Mouse (Mus musculus) liver, embryonic 13.5 days (tissue): ENCODE results near the gene Hspb8. TPM values are rescaled to one million over a fixed set of nuclear protein-coding genes. Genes with fewer than 3 reads are reported as not detected.
"Not testable (repeated sequence)": the region's sequence is repeated elsewhere in the genome, so short reads cannot be mapped to it uniquely, and the experiment has no call there.

Experiments used
- ATAC-seq: fragments of 200-750 bp; cut with Nextera tagmentation; 2 replicates; pipeline ENCODE4 v1.8.0; 2017; ENCODE audit warnings: low read depth, mild to moderate bottlenecking, moderate number of reproducible peaks, moderate library complexity
- DNase-seq: peaks from one replicate; pipeline ENCODE4 v3.0.0; 2022
- H3K27ac ChIP-seq: fragments of 300-500 bp; sonication (generic); 2 replicates; pipeline ENCODE4 v1.5.1; 2015; ENCODE audit warnings: moderate library complexity, mild to moderate bottlenecking, inconsistent platforms
- H3K27me3 ChIP-seq: fragments of 300-500 bp; sonication (generic); 2 replicates; pipeline ENCODE4 v1.6.1; 2015; ENCODE audit warnings: mild to moderate bottlenecking, inconsistent platforms
- H3K36me3 ChIP-seq: fragments of 300-500 bp; sonication (generic); 2 replicates; pipeline ENCODE4 v1.6.1; 2015; ENCODE audit warnings: mild to moderate bottlenecking, inconsistent platforms
- H3K4me1 ChIP-seq: fragments of 300-500 bp; sonication (generic); replicated peaks from 2 replicates; pipeline ENCODE4 v1.6.1; 2015; ENCODE audit warnings: inconsistent platforms
- H3K4me2 ChIP-seq: fragments of 300-500 bp; sonication (generic); 2 replicates; pipeline ENCODE4 v1.6.1; 2015; ENCODE audit warnings: inconsistent platforms, mild to moderate bottlenecking, moderate library complexity
- H3K4me3 ChIP-seq: fragments of 300-500 bp; sonication (generic); replicated peaks from 2 replicates; pipeline ENCODE4 v1.5.1; 2015; ENCODE audit warnings: mild to moderate bottlenecking, inconsistent platforms
- H3K9ac ChIP-seq: fragments of 300-500 bp; sonication (generic); 2 replicates; pipeline ENCODE4 v1.6.1; 2015; ENCODE audit warnings: mild to moderate bottlenecking, inconsistent platforms
- H3K9me3 ChIP-seq: fragments of 300-500 bp; sonication (generic); replicated peaks from 2 replicates; pipeline ENCODE4 v1.6.1; 2016; ENCODE audit warnings: inconsistent platforms
- WGBS: fragments of 180-500 bp; shearing (Covaris S2); methylation state at CpG from one replicate; pipeline ENCODE4 v1.1.7; 2015; ENCODE audit not compliant: insufficient replicate concordance; 5-methylcytosine and 5-hydroxymethylcytosine counted together
- polyA plus RNA-seq: library from polyadenylated mRNA; unstranded; fragments of >200 nt; fragmentation: Nextera tagmentation; extraction: Ambion mirVana; gene quantifications from 2 replicates; pipeline ENCODE4 v1.2.1, GENCODE M21; 2015

Gene Hspb8
- polyA plus RNA-seq, 1 experiment from 2014 or later: 1.1 TPM

DNA sequence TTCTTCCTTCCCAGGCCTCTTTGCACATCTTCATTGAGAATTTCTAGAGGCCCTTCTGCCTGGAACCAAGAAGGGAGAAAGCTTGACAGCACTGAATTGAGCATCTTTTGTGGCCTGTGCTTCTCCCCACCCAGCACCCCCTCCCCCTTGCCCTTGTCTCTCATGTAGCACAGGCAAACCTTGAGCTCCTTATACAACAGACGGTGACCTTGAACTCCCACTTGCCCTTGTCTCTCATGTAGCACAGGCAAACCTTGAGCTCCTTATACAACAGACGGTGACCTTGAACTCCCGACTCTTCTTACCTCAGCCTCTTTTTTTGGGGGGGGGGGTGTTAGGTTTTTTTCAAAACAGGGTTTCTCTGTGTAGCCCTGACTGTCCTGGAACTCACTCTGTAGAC, 3.0 kb upstream of the Hspb8 start:
- not testable (repeated sequence) for H3K4me2 ChIP-seq, H3K9ac ChIP-seq, H3K9me3 ChIP-seq, H3K36me3 ChIP-seq, H3K27me3 ChIP-seq, ATAC-seq, H3K4me3 ChIP-seq, DNase-seq, H3K27ac ChIP-seq, H3K4me1 ChIP-seq
- WGBS: 67% methylated on average over 3 of the region's 3 CpGs

DNA sequence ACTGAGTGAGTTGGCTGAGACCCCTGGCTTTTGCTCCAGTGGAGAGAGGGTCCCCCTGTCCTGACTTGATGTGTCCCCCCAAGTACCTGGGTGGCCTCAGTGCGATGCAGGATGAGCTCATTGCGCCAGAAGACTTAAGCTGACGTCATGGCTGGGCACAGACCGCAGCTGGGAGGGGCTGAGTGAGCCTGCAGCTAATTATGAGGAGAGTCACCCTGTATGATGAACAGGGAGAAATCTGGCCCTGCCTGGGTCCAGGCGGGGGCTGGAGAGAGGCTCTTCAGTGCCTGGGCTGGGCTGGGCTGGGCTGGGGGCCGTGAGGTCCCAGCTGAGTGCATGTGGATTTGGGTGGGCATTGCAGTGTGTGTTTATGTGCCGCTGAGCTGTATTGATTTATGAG, 2.6 kb upstream of the Hspb8 start:
- Histone ChIP-seq H3K9me3 (no peaks in the 10 kb centered on the region), H3K4me2 (no peak overlapping the region), H3K4me1 (0 out of 2 replicates have a peak, but pooled peaks cover 3% of the 10 kb centered on the region), H3K4me3 (no peak overlapping the region), H3K9ac (no peak overlapping the region), H3K27me3 (no peaks in the 10 kb centered on the region), H3K27ac (no peak overlapping the region), H3K36me3 (no peaks in the 10 kb centered on the region)
- DNase-seq (no peak), ATAC-seq (no peak)
- WGBS: 57% methylated on average over 7 of the region's 7 CpGs

- WGBS: 74% methylated on average over 8 of the region's 8 CpGs
- Histone ChIP-seq H3K4me2 (no peak overlapping the region), H3K4me1 (0 out of 2 replicates have a peak, but pooled peaks cover 3% of the 10 kb centered on the region), H3K27me3 (no peaks in the 10 kb centered on the region), H3K36me3 (no peaks in the 10 kb centered on the region), H3K9ac (no peak overlapping the region), H3K9me3 (no peaks in the 10 kb centered on the region), H3K27ac (no peak overlapping the region), H3K4me3 (no peak overlapping the region)
- ATAC-seq (no peak), DNase-seq (no peak)
These were observed 1.1 kb upstream of the Hspb8 start for GRCm38 (mm10) chr5:116423746-116424145.

- DNase-seq (no peak), ATAC-seq (no peak)
- WGBS: 57% methylated on average over 22 of the region's 22 CpGs
- H3K4me1 ChIP-seq: 0 out of 2 replicates have a peak, but pooled peaks cover 3% of the 10 kb centered on the region
- H3K4me3 ChIP-seq: peak overlapping the region; percentile 35
- peak overlapping the region; percentile 52 for H3K4me2 ChIP-seq
- no peaks in the 10 kb centered on the region for H3K36me3 ChIP-seq
- H3K9ac ChIP-seq: 0 out of 2 replicates have a peak overlapping the region, but pooled peaks have one; percentile 22
- no peak overlapping the region for H3K27ac ChIP-seq
- H3K9me3 ChIP-seq: no peaks in the 10 kb centered on the region
- no peaks in the 10 kb centered on the region for H3K27me3 ChIP-seq
These were observed 728 bp downstream of the Hspb8 start for GRCm38 (mm10) chr5:116421791-116422481.

- H3K27me3 ChIP-seq: no peaks in the 10 kb centered on the region
- WGBS: 38% methylated on average over 6 of the region's 6 CpGs
- ATAC-seq: peak; percentile 77
- H3K27ac ChIP-seq: peak overlapping the region; percentile 53; the same call in 1 of the 2 replicates
- H3K9me3 ChIP-seq: no peaks in the 10 kb centered on the region
- H3K9ac ChIP-seq: no peak overlapping the region
- peak; percentile 34 for DNase-seq
- 0 out of 2 replicates have a peak overlapping the region, but pooled peaks have one; percentile 10 for H3K4me2 ChIP-seq
- H3K36me3 ChIP-seq: no peaks in the 10 kb centered on the region
- H3K4me3 ChIP-seq: no peak overlapping the region
- H3K4me1 ChIP-seq: 0 out of 2 replicates have a peak, but pooled peaks cover 3% of the 10 kb centered on the region
These were observed 1.9 kb downstream of the Hspb8 start for GRCm38 (mm10) chr5:116420759-116421225.

- H3K27ac ChIP-seq: no peak overlapping the region
These were observed 2.5 kb downstream of the Hspb8 start for GRCm38 (mm10) chr5:116420213-116420612.

GRCm38 (mm10) chr5:116419322-116420045, 3.2 kb downstream of the Hspb8 start:
- Histone ChIP-seq H3K27ac (no peak overlapping the region), H3K4me3 (no peak overlapping the region), H3K27me3 (no peaks in the 10 kb centered on the region), H3K9me3 (no peaks in the 10 kb centered on the region), H3K36me3 (no peaks in the 10 kb centered on the region), H3K9ac (no peak overlapping the region), H3K4me1 (0 out of 2 replicates have a peak, but pooled peaks cover 3% of the 10 kb centered on the region), H3K4me2 (no peak overlapping the region)
- no peak for ATAC-seq
- 67% methylated on average over 6 of the region's 6 CpGs for WGBS
- no peak for DNase-seq

More at GRCm38 (mm10) chr5:116420213-116420612, 2.5 kb downstream of the Hspb8 start:
- H3K4me1 ChIP-seq: 0 out of 2 replicates have a peak, but pooled peaks cover 3% of the 10 kb centered on the region
- no peak overlapping the region for H3K9ac ChIP-seq
- WGBS: 89% methylated on average over 1 of the region's 1 CpGs
- no peaks in the 10 kb centered on the region for H3K36me3 ChIP-seq
- H3K4me3 ChIP-seq: no peak overlapping the region
- H3K9me3 ChIP-seq: no peaks in the 10 kb centered on the region
- peak overlapping the region; percentile 23; the same call in 1 of the 2 replicates for H3K4me2 ChIP-seq
- no peaks in the 10 kb centered on the region for H3K27me3 ChIP-seq
- DNase-seq: no peak
- no peak for ATAC-seq

DNA sequence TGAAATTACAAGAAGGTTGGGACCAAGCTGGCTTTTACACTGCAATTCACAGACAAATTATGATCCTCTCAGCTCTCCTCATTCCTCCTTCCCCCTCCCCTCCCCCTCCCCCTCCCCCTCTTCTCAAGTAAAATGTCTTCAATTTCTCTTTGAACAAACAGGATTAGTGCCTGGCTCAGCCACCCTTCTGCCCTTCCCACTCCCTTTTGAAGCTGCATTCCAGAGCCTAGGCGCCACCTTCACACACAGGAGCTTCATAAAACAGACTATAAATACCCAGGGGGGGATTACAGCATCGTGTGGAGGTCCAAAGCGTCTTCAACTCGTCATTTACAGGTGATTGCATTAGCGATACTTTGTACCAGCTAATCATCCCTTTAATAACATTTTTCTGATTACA, 6.5 kb downstream of the Hspb8 start:
- no peaks in the 10 kb centered on the region for H3K36me3 ChIP-seq
- H3K27ac ChIP-seq: no peak overlapping the region
- ATAC-seq (no peak), DNase-seq (no peak)
- no peaks in the 10 kb centered on the region for H3K9me3 ChIP-seq
- H3K9ac ChIP-seq: no peak overlapping the region
- 32% methylated on average over 5 of the region's 5 CpGs for WGBS
- no peak overlapping the region for H3K4me3 ChIP-seq
- 0 out of 2 replicates have a peak, but pooled peaks cover 3% of the 10 kb centered on the region for H3K4me1 ChIP-seq
- no peaks in the 10 kb centered on the region for H3K27me3 ChIP-seq
- H3K4me2 ChIP-seq: no peak overlapping the region

GRCm38 (mm10) chr5:116409689-116410590, 12.7 kb downstream of the Hspb8 start:
- no peak for DNase-seq

GRCm38 (mm10) chr5:116408965-116409364, 13.7 kb downstream of the Hspb8 start:
- H3K4me1 ChIP-seq: peaks cover 4% of the 10 kb centered on the region; the same call in 1 of the 2 replicates
- no peaks in the 10 kb centered on the region for H3K36me3 ChIP-seq
- H3K27ac ChIP-seq: no peak overlapping the region
- ATAC-seq (no peak), DNase-seq (no peak)
- 40% methylated on average over 9 of the region's 9 CpGs for WGBS
- no peak overlapping the region for H3K9ac ChIP-seq
- no peak overlapping the region for H3K4me2 ChIP-seq
- H3K9me3 ChIP-seq: no peaks in the 10 kb centered on the region
- no peaks in the 10 kb centered on the region for H3K27me3 ChIP-seq
- no peak overlapping the region for H3K4me3 ChIP-seq

More at GRCm38 (mm10) chr5:116409689-116410590, 12.7 kb downstream of the Hspb8 start:
- no peaks in the 10 kb centered on the region for H3K9me3 ChIP-seq
- 18% methylated on average over 16 of the region's 16 CpGs for WGBS
- no peak overlapping the region for H3K9ac ChIP-seq
- no peaks in the 10 kb centered on the region for H3K27me3 ChIP-seq
- ATAC-seq: no peak
- H3K4me3 ChIP-seq: no peak overlapping the region
- H3K4me1 ChIP-seq: peaks cover 4% of the 10 kb centered on the region; the same call in 1 of the 2 replicates
- H3K36me3 ChIP-seq: no peaks in the 10 kb centered on the region
- H3K27ac ChIP-seq: no peak overlapping the region
- H3K4me2 ChIP-seq: no peak overlapping the region
